Mouse (Mus musculus) embryonic stem cell, embryonic (primary cell): Measurements from ENCODE around the gene Tagln2.

Experiments
- CTCF ChIA-PET, 4 experiments: fragments of 300-600 bp in 2 of 4; fragments of 350-600 bp in 2 of 4; sonication (Branson Sonifier 250); formaldehyde crosslinking; loops; one replicate each; lab custom pipeline; 2022; ENCODE audit warnings: inconsistent platforms in 2 of 4; lab: Charles Lee
- POLR2A ChIA-PET, 4 experiments: fragments of 300-600 bp in 2 of 4; fragments of 350-600 bp in 2 of 4; sonication (Branson Sonifier 250); formaldehyde crosslinking; loops; one replicate each; lab custom pipeline; 2022; ENCODE audit warnings: antibody characterized with exemption in 4 of 4, inconsistent platforms in 1 of 4; lab: Charles Lee

Tagln2 gene

DNA sequence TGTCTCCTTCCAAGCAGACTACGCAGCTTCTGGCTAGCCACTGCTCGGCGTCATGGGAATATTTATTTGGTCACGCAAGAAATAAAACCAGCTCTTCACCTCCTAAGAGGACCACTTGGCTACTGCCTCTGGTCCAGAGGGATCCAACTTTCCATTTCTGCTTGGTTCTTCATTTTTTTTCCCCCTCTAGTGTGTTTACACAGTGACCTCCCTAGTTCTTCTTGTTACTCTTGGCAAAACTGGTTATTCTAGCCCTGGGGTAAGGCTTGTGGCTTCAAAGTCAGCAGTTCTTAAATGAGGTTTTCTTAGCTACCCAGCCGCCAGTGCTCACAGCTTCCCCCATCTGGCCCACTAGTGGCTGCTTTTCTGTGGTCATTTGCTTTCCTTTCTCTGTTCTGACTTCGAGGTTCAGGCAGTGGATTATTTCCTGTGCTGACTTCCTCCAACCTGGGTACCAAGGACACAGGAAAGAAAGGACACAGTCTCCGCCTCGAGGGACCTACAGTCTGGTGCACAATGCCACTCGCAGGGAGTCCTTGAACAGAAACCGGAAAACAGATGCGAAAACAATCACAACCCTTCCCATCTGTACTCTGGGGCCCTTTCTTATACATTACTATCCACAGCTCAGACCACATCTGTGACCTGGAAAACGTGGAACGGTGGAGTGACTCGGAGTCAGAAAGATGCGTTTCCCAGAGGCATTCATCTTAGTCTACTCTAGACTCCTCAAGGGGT lies 25.3 kb downstream of the Tagln2 start:
- ChIA-PET CTCF (interaction anchor here in 2 of 4 experiments (0.7 to 4.3 kb wide), 6 partner anchors 10 to 116 kb away, joined by 3 to 25 read pairs (median 6); no protein-coding TSS in a partner anchor), POLR2A (interaction anchor here (0.6 to 3.4 kb wide), 13 partner anchors 10 to 379 kb away, joined by 3 to 15 read pairs (median 4); partner anchors contain the start of genes Pigm (in 3 of the 4) and Tagln2 (in 1 of the 4))

GRCm38 (mm10) chr1:172525971-172526370 lies 26.1 kb downstream of the Tagln2 start:
- ChIA-PET CTCF (interaction anchor here in 2 of 4 experiments (0.7 to 4.3 kb wide), 5 partner anchors 38 to 907 kb away, joined by 3 to 25 read pairs (median 6); partner anchors contain the start of gene Dusp23 (in 1 of the 2)), POLR2A (interaction anchor here (0.5 to 3.4 kb wide), 8 partner anchors 11 to 150 kb away, joined by 3 to 15 read pairs (median 4); partner anchors contain the start of gene Pigm (in 2 of the 4))

DNA sequence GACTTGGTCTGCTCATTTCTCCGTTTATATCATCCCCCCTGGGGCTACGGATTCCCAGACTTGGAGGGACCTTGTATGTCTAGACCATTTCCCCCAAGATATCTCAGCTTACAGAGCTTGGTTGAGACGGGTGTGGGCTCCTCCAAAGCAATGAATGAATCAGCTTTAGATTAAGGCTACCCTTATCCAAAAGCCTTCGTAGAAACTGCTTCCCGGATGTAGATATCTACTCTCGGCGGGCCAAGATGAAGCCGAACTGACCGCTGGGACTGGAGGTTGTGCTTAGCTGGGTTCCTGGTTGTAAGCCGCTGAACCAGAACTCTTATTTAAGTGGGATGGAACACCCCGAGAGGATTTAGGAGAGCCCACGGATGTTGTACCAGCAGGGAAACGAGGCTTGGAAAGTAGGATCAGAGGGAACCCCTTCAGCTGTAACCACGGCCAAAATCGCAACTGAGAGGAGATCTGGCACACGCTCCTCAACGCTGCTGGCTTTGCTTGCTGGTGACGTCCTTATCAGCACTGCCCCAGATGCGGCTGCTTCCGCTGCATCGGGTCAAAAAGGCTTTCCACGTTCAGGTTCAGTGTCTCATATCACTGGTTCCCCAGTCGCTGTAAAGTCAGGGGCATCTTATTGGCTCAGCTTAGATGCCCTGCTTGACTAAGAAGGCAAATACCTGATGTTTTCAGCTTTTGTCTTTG lies 26.7 kb downstream of the Tagln2 start:
- ChIA-PET POLR2A (interaction anchor here (0.5 to 3.4 kb wide), 7 partner anchors 11 to 150 kb away, joined by 3 to 15 read pairs (median 5); partner anchors contain the start of gene Pigm (in 1 of the 4)), CTCF (interaction anchor here (0.6 to 4.3 kb wide), 12 partner anchors 22 to 907 kb away, joined by 3 to 25 read pairs (median 4); partner anchors contain the start of gene Dusp23 (in 1 of the 4))

- CTCF ChIA-PET = interaction anchor here (0.6 to 4.3 kb wide), 18 partner anchors 14 to 870 kb away, joined by 3 to 37 read pairs (median 5); partner anchors contain the start of gene Dusp23 (in 3 of the 4)
- POLR2A ChIA-PET = interaction anchor here in 2 of 4 experiments (0.5 to 3.4 kb wide), 6 partner anchors 12 to 430 kb away, joined by 3 to 15 read pairs (median 4); no protein-coding TSS in a partner anchor
These were observed 27.6 kb downstream of the Tagln2 start for GRCm38 (mm10) chr1:172527431-172527830.

DNA sequence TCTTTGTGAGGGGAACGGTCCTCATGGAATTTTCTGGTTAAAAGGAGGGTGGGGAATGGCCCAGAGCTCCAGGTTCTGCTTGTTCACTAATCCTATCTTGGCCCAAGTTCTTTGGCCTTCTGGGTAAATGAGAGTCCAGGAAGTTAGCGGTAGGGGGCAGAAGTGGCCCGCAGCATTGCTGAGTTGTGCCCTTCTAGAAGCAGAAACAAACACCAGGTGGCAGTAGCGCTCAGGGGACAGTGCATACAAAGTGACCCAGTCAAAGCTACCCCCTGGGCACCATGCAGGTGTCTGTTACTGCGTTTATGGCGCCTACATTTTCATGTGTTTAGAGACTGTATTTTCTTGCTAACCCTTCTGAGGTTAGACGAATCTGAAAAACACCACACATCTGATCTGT lies 28.9 kb downstream of the Tagln2 start:
- ChIA-PET CTCF (interaction anchor here (0.5 to 4.3 kb wide), 103 partner anchors 8 to 979 kb away, joined by 3 to 37 read pairs (median 4); partner anchors contain the start of genes Dusp23 (in 4 of the 4), Aim2 (in 1 of the 4), Cfap45 (in 1 of the 4) and Fcrl6 (in 1 of the 4)), POLR2A (interaction anchor here in 3 of 4 experiments (0.7 to 1.8 kb wide), 12 partner anchors 13 to 225 kb away, joined by 3 to 7 read pairs (median 4); no protein-coding TSS in a partner anchor)

- POLR2A ChIA-PET = interaction anchor here in 2 of 4 experiments (0.8 to 2.9 kb wide), 6 partner anchors 10 to 64 kb away, joined by 3 to 18 read pairs (median 4); partner anchors contain the start of genes Cfap45 (in 1 of the 2) and Igsf9 (in 1 of the 2)
- CTCF ChIA-PET = interaction anchor here (0.6 to 1.7 kb wide), 9 partner anchors 32 to 655 kb away, joined by 3 to 14 read pairs (median 5); partner anchors contain the start of gene Dusp23 (in 1 of the 4)
These were observed 30.8 kb downstream of the Tagln2 start for GRCm38 (mm10) chr1:172530544-172531220.

DNA sequence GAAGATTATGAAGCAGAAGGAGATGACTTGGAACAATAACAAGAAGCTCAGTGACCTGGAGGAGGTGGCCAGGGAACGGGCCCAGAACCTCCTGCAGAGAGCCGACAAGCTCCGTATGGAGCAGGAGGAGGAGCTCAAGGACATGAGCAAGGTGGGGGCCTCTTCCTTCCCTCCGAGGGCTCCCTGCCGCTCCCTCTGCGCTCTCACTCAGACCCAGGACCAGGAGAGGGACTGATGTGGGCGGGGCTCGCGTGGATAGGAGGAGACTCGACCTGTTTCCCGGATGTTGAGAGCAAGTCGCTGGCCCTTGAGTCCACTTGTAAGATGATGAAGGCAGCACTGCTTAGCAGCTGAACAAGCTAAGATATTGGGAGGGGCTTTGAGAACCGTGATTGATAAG lies 32.7 kb downstream of the Tagln2 start:
- POLR2A ChIA-PET = interaction anchor here in 2 of 4 experiments (0.6 to 2.9 kb wide), 9 partner anchors 9 to 77 kb away, joined by 3 to 18 read pairs (median 4); partner anchors contain the start of genes Cfap45 (in 2 of the 2) and Igsf9 (in 1 of the 2)
- CTCF ChIA-PET = interaction anchor here (0.5 to 1.7 kb wide), 12 partner anchors 11 to 892 kb away, joined by 3 to 5 read pairs (median 3); partner anchors contain the start of genes Cfap45 (in 1 of the 4) and Dusp23 (in 1 of the 4)

DNA sequence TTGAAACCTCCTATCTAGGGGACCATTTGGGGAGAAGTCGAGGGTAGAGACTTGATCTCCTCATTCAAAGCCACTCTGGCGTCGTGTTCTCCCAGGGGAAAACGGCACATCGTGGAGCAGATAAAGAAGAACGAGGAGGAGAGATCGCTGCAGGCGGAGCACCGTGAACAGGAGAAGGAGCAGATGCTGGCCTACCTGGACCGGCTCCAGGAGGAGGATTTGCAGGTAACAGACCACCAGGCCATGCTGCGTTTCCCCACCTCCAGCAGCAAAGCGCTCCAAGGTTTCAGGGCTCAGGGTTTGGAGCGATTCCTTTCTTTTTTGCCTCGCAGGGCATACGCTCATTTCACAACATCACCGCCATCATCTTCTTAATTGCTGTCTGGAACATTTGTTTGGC lies 35.3 kb downstream of the Tagln2 start:
- CTCF ChIA-PET = no interaction called here
- POLR2A ChIA-PET = interaction anchor here in 3 of 4 experiments (0.5 to 2.1 kb wide), 3 partner anchors 10 to 352 kb away, joined by 3 to 7 read pairs (median 7); no protein-coding TSS in a partner anchor

GRCm38 (mm10) chr1:172539827-172540226 lies 40.0 kb downstream of the Tagln2 start:
- CTCF ChIA-PET = interaction anchor here in 3 of 4 experiments (0.9 to 3.8 kb wide), 2 partner anchors 11 kb away, joined by 3 to 15 read pairs (median 3); no protein-coding TSS in a partner anchor

GRCm38 (mm10) chr1:172540283-172540820 lies 40.5 kb downstream of the Tagln2 start:
- POLR2A ChIA-PET = interaction anchor here in 2 of 4 experiments (1.0 to 3.0 kb wide), 3 partner anchors 8 to 12 kb away, joined by 3 to 18 read pairs (median 4); no protein-coding TSS in a partner anchor

More at GRCm38 (mm10) chr1:172539827-172540226, 40.0 kb downstream of the Tagln2 start:
- POLR2A ChIA-PET = interaction anchor here in 2 of 4 experiments (1.0 to 3.0 kb wide), 5 partner anchors 8 to 33 kb away, joined by 3 to 18 read pairs (median 3); no protein-coding TSS in a partner anchor

DNA sequence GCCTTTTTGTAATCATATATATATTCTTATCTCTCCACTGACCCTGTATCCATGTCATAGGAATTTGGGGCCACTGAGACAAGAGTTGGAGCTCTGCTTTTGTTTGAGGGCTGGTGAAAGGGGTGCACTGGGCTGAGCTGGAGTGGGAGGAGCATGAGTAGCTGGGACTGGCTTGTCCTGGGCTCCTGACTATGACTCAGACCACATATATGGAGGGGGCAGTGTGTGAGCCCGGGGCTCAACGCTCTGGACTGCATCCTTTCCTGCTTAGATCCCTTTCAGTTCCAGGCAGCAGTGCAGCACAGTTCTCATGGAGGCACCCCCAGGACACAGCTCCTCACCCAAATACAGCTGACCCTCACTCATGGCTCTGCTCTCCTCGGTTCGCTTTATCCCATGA lies 46.2 kb downstream of the Tagln2 start:
- CTCF ChIA-PET = interaction anchor here in 2 of 4 experiments (1.2 to 2.0 kb wide), 4 partner anchors 17 to 73 kb away, joined by 3 to 7 read pairs (median 5); no protein-coding TSS in a partner anchor
- POLR2A ChIA-PET = interaction anchor here in 1 of 4 experiments (1.1 kb wide), 1 partner anchor 14 kb away, joined by 5 read pairs; no protein-coding TSS in a partner anchor

More at GRCm38 (mm10) chr1:172540283-172540820, 40.5 kb downstream of the Tagln2 start:
- CTCF ChIA-PET = interaction anchor here in 3 of 4 experiments (0.6 to 3.8 kb wide), 4 partner anchors 12 to 370 kb away, joined by 3 to 15 read pairs (median 3); no protein-coding TSS in a partner anchor

DNA sequence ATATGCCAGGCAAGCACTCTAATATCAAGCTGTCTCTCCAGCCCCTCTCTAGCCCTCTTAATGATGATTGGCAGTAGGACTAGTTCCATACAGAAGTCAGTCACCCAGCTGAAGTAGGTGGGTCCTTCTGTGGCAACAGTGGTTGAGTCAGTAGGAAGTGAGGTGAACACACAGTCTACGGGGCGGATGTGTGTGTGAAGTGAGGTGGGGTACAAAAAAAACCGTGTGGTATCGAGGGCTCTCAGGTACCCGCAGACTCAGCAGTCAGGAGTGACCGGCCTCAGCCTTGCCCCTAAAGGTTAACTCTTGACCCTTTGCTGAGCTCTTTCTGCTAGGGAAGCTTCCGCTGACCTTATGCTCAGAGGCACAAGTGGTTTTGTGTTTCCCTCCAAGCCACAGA lies 48.7 kb downstream of the Tagln2 start:
- ChIA-PET POLR2A (interaction anchor here in 1 of 4 experiments (1.2 to 2.1 kb wide), 4 partner anchors 9 to 58 kb away, joined by 4 to 12 read pairs (median 4); no protein-coding TSS in a partner anchor), CTCF (interaction anchor here in 3 of 4 experiments (0.6 to 2.2 kb wide), 4 partner anchors 20 to 66 kb away, joined by 3 to 9 read pairs (median 6); no protein-coding TSS in a partner anchor)

DNA sequence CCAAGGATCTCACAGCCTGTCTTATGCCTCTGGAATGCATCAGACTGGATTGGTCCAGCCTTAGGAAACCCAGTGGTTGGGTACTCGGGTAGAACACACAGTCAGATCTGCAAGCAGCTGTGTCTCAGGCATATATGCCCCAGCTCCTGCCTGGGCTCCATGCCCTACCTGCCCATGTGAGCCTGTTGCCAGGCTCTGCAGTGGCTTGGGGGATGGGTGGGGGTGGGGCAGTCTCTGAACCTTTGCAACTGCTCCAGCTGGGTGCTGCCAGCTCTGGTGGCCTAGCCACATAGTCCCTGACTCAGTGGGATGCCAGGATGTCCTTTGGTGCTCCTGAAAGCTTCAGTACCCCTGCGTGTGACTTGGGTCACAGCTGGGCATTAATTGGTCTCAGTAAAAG lies 49.5 kb downstream of the Tagln2 start:
- ChIA-PET POLR2A (interaction anchor here in 2 of 4 experiments (0.5 to 3.1 kb wide), 12 partner anchors 12 to 173 kb away, joined by 3 to 18 read pairs (median 5); partner anchors contain the start of genes Cfap45 (in 1 of the 2) and Pigm (in 1 of the 2)), CTCF (interaction anchor here in 3 of 4 experiments (0.6 to 2.3 kb wide), 5 partner anchors 12 to 67 kb away, joined by 3 to 15 read pairs (median 4); no protein-coding TSS in a partner anchor)

- POLR2A ChIA-PET = interaction anchor here in 2 of 4 experiments (0.7 to 3.1 kb wide), 11 partner anchors 13 to 173 kb away, joined by 3 to 18 read pairs (median 5); partner anchors contain the start of genes Pigm (in 2 of the 2) and Cfap45 (in 1 of the 2)
- CTCF ChIA-PET = interaction anchor here in 3 of 4 experiments (0.6 to 2.3 kb wide), 4 partner anchors 13 to 70 kb away, joined by 4 to 15 read pairs (median 6); no protein-coding TSS in a partner anchor
These were observed 49.9 kb downstream of the Tagln2 start for GRCm38 (mm10) chr1:172549717-172550116.

- POLR2A ChIA-PET = interaction anchor here in 3 of 4 experiments (0.6 to 3.1 kb wide), 12 partner anchors 11 to 174 kb away, joined by 3 to 18 read pairs (median 4); partner anchors contain the start of genes Igsf9 (in 2 of the 3) and Pigm (in 1 of the 3)
- CTCF ChIA-PET = interaction anchor here (0.6 to 2.3 kb wide), 10 partner anchors 11 to 292 kb away, joined by 3 to 15 read pairs (median 5); no protein-coding TSS in a partner anchor
These were observed 50.7 kb downstream of the Tagln2 start for GRCm38 (mm10) chr1:172550551-172550951.
